9 mouse cellular contexts compared by ENCODE assay signal in the genomic region with DNA sequence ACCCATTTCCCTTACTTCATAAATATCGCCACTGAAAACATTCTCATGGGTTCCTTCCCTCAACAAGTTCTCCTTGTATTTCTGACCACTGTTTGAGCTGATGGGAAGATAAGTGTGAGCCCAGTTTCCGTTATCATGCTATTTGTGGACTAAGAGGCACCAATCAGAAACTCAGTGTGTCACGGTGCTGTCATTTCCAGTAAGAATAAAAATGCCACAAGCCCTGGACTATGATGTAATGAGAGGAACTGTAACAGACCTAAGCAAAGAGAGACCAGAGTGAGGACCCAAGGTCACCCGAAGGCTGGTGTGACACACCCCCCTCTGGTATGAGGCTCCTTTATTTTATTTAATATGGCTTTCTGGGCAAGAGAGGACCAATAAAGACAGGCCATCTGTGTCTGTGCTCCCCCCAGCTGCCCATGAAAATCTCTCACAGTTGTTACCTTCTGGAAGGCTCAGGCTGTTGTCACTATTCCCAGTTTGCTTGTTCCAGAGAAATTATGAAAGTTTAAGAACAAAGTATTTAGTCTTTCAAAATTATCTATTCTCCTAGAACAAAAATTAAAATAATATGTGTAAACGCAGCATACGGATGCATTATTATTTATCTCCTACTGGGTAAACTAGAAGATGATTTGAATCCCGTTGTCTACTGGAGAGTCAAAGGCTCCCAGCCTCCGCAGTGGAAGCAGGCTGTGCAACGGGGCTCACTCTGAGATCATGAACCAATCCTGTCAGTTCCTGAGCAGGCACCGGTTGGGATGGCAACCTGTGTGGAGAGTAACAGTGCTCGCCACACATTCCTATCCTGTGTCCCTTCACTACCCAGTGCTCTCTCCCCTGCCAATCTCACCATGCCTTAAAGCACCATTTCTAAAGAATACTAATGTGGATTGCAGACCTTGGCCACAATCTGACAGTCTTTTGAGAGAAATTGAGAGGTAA.
DNase-seq lines count a peak whose midpoint lies in the region; ATAC-seq and TF ChIP-seq lines count a peak whose summit lies in the region.
"Had no signal": no experiment of that assay in that cellular context is flagged by ENCODE, and none has a peak within 500 bp of the region (broad histone marks: within the 10 kb centered on the region; RNA-seq: fewer than 3 reads in every experiment).

No protein-coding gene starts in this region.

- H3K4me3 ChIP-seq in intestine, embryonic 16.5 days (ENCODE audit: low read length): no peak overlapping the region
- no peak overlapping the region for H3K4me3 ChIP-seq in intestine, embryonic 15.5 days (replicated peaks)
- no peak overlapping the region for H3K4me3 ChIP-seq in neural tube, embryonic 12.5 days
- no peak overlapping the region for H3K4me3 ChIP-seq in left cerebral cortex, adult 2 months

- intact Hi-C loops in left cerebral cortex, adult 2 months (cut with DNase I): no loop called here

- H3K9me3 ChIP-seq in intestine, embryonic 16.5 days (ENCODE audit: control insufficient read depth, low read length): no peaks in the 10 kb centered on the region
- H3K9me3 ChIP-seq in intestine, embryonic 15.5 days: no peaks in the 10 kb centered on the region
- H3K9me3 ChIP-seq in neural tube, embryonic 12.5 days: no peaks in the 10 kb centered on the region

- H3K4me2 ChIP-seq in intestine, embryonic 16.5 days (ENCODE audit: low read depth, low read length): no peak overlapping the region
- no peak overlapping the region for H3K4me2 ChIP-seq in intestine, embryonic 15.5 days (replicated peaks)
- H3K4me2 ChIP-seq in neural tube, embryonic 12.5 days (replicated peaks): no peak overlapping the region

- H3K36me3 ChIP-seq in intestine, embryonic 16.5 days (ENCODE audit: control insufficient read depth, insufficient read depth, low read length): no peaks in the 10 kb centered on the region
- H3K36me3 ChIP-seq in intestine, embryonic 15.5 days: no peaks in the 10 kb centered on the region
- H3K36me3 ChIP-seq in neural tube, embryonic 12.5 days: no peaks in the 10 kb centered on the region

- no peak for TF ChIP-seq CTCF in left cerebral cortex, adult 2 months (IDR thresholded peaks at IDR 0.05)

- no peak overlapping the region for H3K27ac ChIP-seq in intestine, embryonic 16.5 days (ENCODE audit: low read length)
- H3K27ac ChIP-seq in intestine, embryonic 15.5 days: no peak overlapping the region
- no peak overlapping the region for H3K27ac ChIP-seq in neural tube, embryonic 12.5 days
- H3K27ac ChIP-seq in left cerebral cortex, adult 2 months: no peak overlapping the region

- H3K27me3 ChIP-seq in intestine, embryonic 16.5 days (replicated peaks; ENCODE audit: control insufficient read depth, insufficient read depth, low read length): no peaks in the 10 kb centered on the region
- no peaks in the 10 kb centered on the region for H3K27me3 ChIP-seq in intestine, embryonic 15.5 days (replicated peaks)
- no peaks in the 10 kb centered on the region for H3K27me3 ChIP-seq in neural tube, embryonic 12.5 days (replicated peaks)

- 83% methylated on average over 11 of the region's 11 CpGs for WGBS in intestine, embryonic 16.5 days
- 81% methylated on average over 11 of the region's 11 CpGs for WGBS in intestine, embryonic 15.5 days
- WGBS in neural tube, embryonic 12.5 days: 79% methylated on average over 11 of the region's 11 CpGs

- no peak overlapping the region for H3K9ac ChIP-seq in intestine, embryonic 16.5 days (ENCODE audit: low read depth, low read length)
- no peak overlapping the region for H3K9ac ChIP-seq in intestine, embryonic 15.5 days
- no peak overlapping the region for H3K9ac ChIP-seq in neural tube, embryonic 12.5 days

- DNase-seq in layer of hippocampus, postnatal 10 days (ENCODE audit: low spot score in 2 of 2): peak; percentile 39 to 46
- no peak for DNase-seq in left cerebral cortex, adult 11 months (ENCODE audit: low spot score)
- no peak for DNase-seq in left cerebral cortex, adult 2 months (ENCODE audit: extremely low spot score in 1 of 2, low spot score in 2 of 2)
- no peak for DNase-seq in adrenal gland, adult 18-20 months (ENCODE audit: low spot score in 2 of 2)
- DNase-seq: liver had no signal

- ATAC-seq in intestine, embryonic 16.5 days: peak; percentile 41
- ATAC-seq in intestine, embryonic 15.5 days: no peak
- peak; percentile 61 for ATAC-seq in common myeloid progenitor, adult 5-6 weeks (replicated peaks; ENCODE audit: low read depth, poor library complexity, severe bottlenecking)
- peak; percentile 79 for ATAC-seq in neural tube, embryonic 12.5 days (ENCODE audit: low FRiP score, low read depth)

- H3K4me1 ChIP-seq in intestine, embryonic 16.5 days (ENCODE audit: control insufficient read depth, insufficient read depth, low read length): peaks cover 8% of the 10 kb centered on the region; the same call in 1 of the 2 replicates
- 0 out of 2 replicates have a peak, but pooled peaks cover 2% of the 10 kb centered on the region for H3K4me1 ChIP-seq in intestine, embryonic 15.5 days (replicated peaks)
- no peaks in the 10 kb centered on the region for H3K4me1 ChIP-seq in neural tube, embryonic 12.5 days

Comparison
In these comparisons a context has a peak if more than half of its experiments do, and no peak if none do; other contexts are left out.
1. DNase-seq: peak in layer of hippocampus, postnatal 10 days (2 of 2); none in left cerebral cortex, adult 11 months (single experiment), left cerebral cortex, adult 2 months (0 of 2) and adrenal gland, adult 18-20 months (0 of 2).